Mouse (Mus musculus): ENCODE results near the gene Olfr657. TPM values are rescaled to one million over a fixed set of nuclear protein-coding genes. Genes with fewer than 3 reads are reported as not detected.

The Olfr657 gene
- total RNA-seq (2021): not detected

- DNase-seq: no peak
Measured at GRCm38 (mm10) chr7:104624494-104624893, at the start of gene Olfr657. Olfr657 (plus strand) TSS chr7:104624794.

DNA sequence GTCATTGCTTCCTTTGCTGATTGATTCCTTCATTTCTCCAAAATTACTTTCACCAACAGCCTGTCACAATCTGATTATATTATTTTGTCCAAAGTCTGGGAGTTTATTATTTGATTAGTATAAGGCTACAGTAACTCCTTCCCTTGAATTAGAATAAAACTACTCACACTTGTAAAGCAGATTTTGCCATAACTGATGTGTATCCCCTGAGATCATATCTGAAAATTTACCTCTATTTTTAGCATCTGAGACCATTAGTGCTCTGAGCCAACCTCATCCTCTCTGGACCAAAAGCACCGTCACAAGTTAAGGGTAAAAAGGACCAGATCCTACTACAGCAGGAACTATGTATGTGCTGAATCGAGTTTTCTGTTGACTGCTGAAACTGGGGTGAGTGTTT is 47.6 kb upstream of the Olfr657 start, which contains the start of gene Olfr653:
Olfr653 (plus strand) TSS at position 301 of the 400 bp plus-strand sequence.
- no peak for DNase-seq

DNA sequence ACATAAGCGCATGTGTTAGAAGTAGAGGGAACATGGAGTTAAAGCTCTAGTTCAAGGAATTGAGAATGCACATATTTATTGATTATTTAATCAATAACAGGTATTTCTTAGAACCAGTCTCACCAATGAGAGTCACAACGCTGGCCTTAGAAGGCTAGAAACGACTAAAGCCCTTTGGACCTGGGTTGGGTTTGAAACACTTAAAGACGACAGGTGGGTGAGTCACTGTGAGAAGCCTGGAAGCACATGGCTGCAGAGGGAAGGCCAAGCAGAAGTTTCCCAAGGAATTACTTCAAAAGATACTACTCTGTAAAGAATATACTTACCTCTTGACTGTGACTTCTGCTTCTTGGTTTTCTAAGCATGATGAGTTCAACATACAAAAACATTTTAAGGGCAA is 43.7 kb upstream of the Olfr657 start:
- DNase-seq: no peak

GRCm38 (mm10) chr7:104581429-104581828 is 43.2 kb upstream of the Olfr657 start:
- DNase-seq: no peak

- no peak for DNase-seq
Measured at GRCm38 (mm10) chr7:104586725-104587124, 37.9 kb upstream of the Olfr657 start, which contains the start of gene Olfr654. Olfr654 (plus strand) TSS chr7:104587025.

DNA sequence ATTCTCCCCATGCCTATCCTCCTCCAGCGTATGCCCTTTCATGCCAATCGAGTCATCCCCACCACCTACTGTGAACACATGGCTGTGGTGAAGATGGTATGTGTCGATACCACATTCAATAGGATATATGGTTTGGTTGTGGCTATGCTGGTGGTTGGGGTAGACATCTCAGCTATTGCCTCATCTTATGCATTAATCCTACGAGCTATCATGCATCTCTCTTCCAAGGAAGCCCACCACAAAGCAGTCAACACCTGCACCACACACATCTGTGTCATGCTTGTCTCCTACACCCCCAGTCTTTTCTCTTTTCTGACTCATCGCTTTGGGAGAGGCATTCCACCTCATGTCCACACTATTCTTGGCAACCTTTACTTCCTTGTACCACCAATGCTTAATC is 36.3 kb upstream of the Olfr657 start:
- DNase-seq: no peak

GRCm38 (mm10) chr7:104601679-104602078 is 22.9 kb upstream of the Olfr657 start, which contains the start of gene Olfr655:
Olfr655 (minus strand) TSS chr7:104601779.
- no peak for DNase-seq

DNA sequence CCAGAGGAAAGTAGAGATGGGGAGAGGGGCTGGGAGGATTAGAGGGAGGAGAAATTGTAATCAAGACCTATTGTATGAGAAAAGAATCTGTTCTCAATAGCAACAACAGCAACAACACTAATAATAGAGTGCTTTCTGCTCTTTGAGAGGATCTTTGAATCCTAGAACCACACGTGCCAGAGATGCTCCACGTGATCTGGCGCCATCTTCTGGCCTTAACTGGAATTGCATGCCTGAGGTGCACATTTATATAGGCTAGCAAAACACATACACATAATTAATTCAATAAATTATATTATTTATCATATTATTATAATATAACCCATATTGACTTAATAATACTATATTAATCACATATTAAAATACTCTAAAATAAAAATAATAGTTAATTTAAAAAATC is 21.4 kb upstream of the Olfr657 start:
- no peak for DNase-seq

GRCm38 (mm10) chr7:104604727-104605126 is 19.9 kb upstream of the Olfr657 start:
- DNase-seq: no peak

DNA sequence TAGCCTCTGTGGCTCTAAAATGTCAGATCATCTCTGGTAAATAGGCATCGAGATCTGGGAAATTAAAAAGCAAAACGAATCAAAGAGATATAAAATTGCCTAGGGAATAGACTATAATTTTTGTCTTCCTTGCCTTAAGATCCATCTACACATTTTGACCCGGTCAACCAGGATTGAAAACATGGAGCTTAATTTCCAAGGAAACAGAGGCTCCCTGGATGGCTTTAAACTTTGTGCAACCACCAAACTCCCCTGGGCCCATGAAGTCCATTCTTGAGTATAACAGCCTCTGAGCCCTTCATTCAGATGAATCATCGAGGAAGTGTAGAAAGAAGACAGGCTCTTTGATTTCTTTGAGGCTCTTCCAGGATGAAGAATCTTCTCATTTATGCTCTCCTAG is 10.9 kb upstream of the Olfr657 start, which contains the start of gene Olfr656:
Olfr656 (plus strand) TSS at position 301 of the 400 bp plus-strand sequence.
- DNase-seq: no peak

DNA sequence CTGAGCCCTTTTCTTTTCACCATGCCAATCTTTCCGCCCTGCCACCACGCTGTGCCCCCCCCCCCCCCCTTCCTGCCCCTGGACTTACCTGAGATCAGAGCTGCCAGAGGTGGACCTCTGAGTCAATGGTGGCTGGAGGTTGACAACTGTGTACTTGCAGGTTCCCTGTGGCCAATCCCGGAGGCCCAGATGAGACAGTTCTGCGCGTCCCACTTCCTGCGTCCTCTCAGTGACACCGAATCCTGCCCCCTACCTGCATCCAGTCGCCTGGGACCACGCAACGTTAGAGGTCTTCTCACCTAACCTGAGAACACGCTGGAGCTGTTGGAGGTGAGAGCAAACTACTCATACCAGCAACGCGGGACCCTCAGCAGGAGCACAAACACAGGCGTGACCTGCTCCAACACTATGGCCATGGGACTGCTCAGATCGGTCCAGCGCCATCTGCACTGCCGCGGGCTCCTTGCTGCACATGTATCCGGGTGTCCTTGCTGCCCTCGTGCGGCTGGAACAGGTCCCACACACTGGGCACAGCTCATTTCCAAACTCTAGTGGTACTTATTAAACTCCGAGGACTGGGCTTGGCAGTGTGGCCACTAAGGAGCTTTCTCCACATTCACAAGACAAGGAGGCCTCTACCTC is 22.4 kb downstream of the Olfr657 start, which contains the start of gene Olfr658:
Olfr658 (minus strand) TSS at position 465 of the 642 bp plus-strand sequence.
- DNase-seq: peak; percentile 1 to 9

- DNase-seq: no peak
Measured at GRCm38 (mm10) chr7:104666453-104666852, 41.9 kb downstream of the Olfr657 start, which contains the start of gene Olfr659. Olfr659 (plus strand) TSS chr7:104666753.

GRCm38 (mm10) chr7:104686201-104686600 is 61.6 kb downstream of the Olfr657 start, which contains the start of gene Olfr661:
Olfr661 (plus strand) TSS chr7:104686501.
- no peak for DNase-seq

Other genes starting within 250 kb of the Olfr657 start
- gene Trim30c, start 224.0 kb upstream of the Olfr657 start, total RNA-seq (2021): under 1 TPM in 1 of 2 experiments, not detected in 1; 0.20 TPM
- gene Trim30a, start 159.6 kb upstream of the Olfr657 start, total RNA-seq (2021): under 1 TPM; 0.47 to 0.51 TPM
- gene Trim30d, start 116.9 kb upstream of the Olfr657 start, total RNA-seq (2021): under 1 TPM in 1 of 2 experiments, not detected in 1; 0.27 TPM
- not detected for gene Olfr651, start 74.7 kb upstream of the Olfr657 start, total RNA-seq (2021)
- not detected for gene Olfr652, start 63.9 kb upstream of the Olfr657 start, total RNA-seq (2021)
- gene Olfr653, start 47.5 kb upstream of the Olfr657 start, total RNA-seq (2021): not detected
- not detected for gene Olfr654, start 37.8 kb upstream of the Olfr657 start, total RNA-seq (2021)
- not detected for gene Olfr655, start 23.0 kb upstream of the Olfr657 start, total RNA-seq (2021)
- gene Olfr656, start 10.8 kb upstream of the Olfr657 start, total RNA-seq (2021): not detected
- gene Olfr658, start 22.5 kb downstream of the Olfr657 start, total RNA-seq (2021): not detected
- not detected for gene Olfr659, start 42.0 kb downstream of the Olfr657 start, total RNA-seq (2021)
- gene Olfr661, start 61.7 kb downstream of the Olfr657 start, total RNA-seq (2021): not detected
- gene Usp17le, start 152.7 kb downstream of the Olfr657 start, total RNA-seq (2021): not detected
- gene Usp17lb, start 217.8 kb downstream of the Olfr657 start, total RNA-seq (2021): not detected
- gene Usp17la, start 232.2 kb downstream of the Olfr657 start, total RNA-seq (2021): not detected

All from layer of hippocampus, postnatal 36 days (tissue).